ENCODE assay signal across 27 mouse cellular contexts in the genomic region with DNA sequence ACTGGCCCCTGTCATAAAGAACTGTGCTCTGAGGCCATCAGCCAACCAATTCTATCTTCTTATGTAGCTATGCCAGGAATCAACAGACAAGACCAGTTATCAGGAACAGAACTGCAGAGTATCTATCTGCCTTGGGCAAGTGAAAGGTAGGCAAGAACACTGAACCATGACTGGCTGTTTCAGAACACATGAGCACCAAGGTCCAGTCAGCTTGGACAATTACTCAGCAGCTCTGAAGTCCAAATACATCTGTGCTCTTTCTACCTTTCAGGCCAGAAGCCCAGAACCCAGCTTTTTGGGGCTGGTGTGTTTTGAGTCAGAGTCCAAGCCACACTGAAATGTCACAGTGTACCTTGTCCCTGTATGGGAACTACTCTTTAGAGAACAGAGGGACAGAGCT. TPM values are rescaled to one million over a fixed set of nuclear protein-coding genes. Genes with fewer than 3 reads are reported as not detected.
"Had no signal": no experiment of that assay in that cellular context is flagged by ENCODE, and none has a peak within 500 bp of the region (broad histone marks: within the 10 kb centered on the region; RNA-seq: fewer than 3 reads in every experiment).

No protein-coding gene starts in this region.

- H3K4me1 ChIP-seq: heart, embryonic 12.5 days; hindbrain, embryonic 13.5 days; hindbrain, embryonic 15.5 days; kidney, embryonic 15.5 days; limb, embryonic 13.5 days; limb, embryonic 15.5 days had no signal

- H3K4me3 ChIP-seq: heart, embryonic 10.5 days; heart, embryonic 12.5 days; hindbrain, embryonic 13.5 days; hindbrain, embryonic 15.5 days; kidney, embryonic 15.5 days; limb, embryonic 13.5 days; limb, embryonic 15.5 days; liver, embryonic 12.5 days had no signal

- H3K27me3 ChIP-seq: heart, embryonic 12.5 days; hindbrain, embryonic 13.5 days; hindbrain, embryonic 15.5 days; kidney, embryonic 15.5 days; limb, embryonic 13.5 days; limb, embryonic 15.5 days; liver, embryonic 12.5 days had no signal

- H3K36me3 ChIP-seq: heart, embryonic 10.5 days; heart, embryonic 12.5 days; hindbrain, embryonic 13.5 days; hindbrain, embryonic 15.5 days; kidney, embryonic 15.5 days; limb, embryonic 13.5 days; limb, embryonic 15.5 days; liver, embryonic 12.5 days had no signal

- DNase-seq: forebrain, postnatal 0 days; gastrocnemius, postnatal 14 days; gastrocnemius, postnatal 36 days; heart, adult 18-20 months; heart, postnatal 10 days; heart, postnatal 36 days; kidney, adult 11 months; layer of hippocampus, adult 9-11 months; layer of hippocampus, postnatal 36 days; left cerebral cortex, postnatal 4 days had no signal

- H3K27ac ChIP-seq: heart, embryonic 10.5 days; hindbrain, embryonic 13.5 days; hindbrain, embryonic 15.5 days; hindbrain, postnatal 0 days; kidney, embryonic 15.5 days; kidney, postnatal 0 days; limb, embryonic 13.5 days; limb, embryonic 15.5 days; liver, embryonic 12.5 days; liver, embryonic 14.5 days had no signal

RNA-seq across cellular contexts. Expression of gene Tectb, which starts 10.1 kb away (rescaled TPM):
- polyA plus RNA-seq: heart, embryonic 12.5 days; heart, embryonic 14.5 days; heart, embryonic 16.5 days; hindbrain, embryonic 11.5 days; intestine, embryonic 14.5 days; kidney, embryonic 15.5 days; large intestine, adult 2 months; limb, embryonic 11.5 days; limb, embryonic 13.5 days; limb, embryonic 15.5 days had no signal
